Mouse (Mus musculus) embryonic facial prominence, embryonic 11.5 days (tissue): ENCODE results near the gene Musk. TPM values are rescaled to one million over a fixed set of nuclear protein-coding genes. Genes with fewer than 3 reads are reported as not detected.

Experiments
- ATAC-seq: fragments of 200-750 bp; cut with Nextera tagmentation; replicated peaks from 2 replicates; pipeline ENCODE4 v1.8.0; 2017; ENCODE audit warnings: low read depth; ENCODE audit not compliant: insufficient number of reproducible peaks, low FRiP score, low TSS enrichment
- DNase-seq: peaks from one replicate; pipeline ENCODE4 v3.0.0-alpha.2; 2015; ENCODE audit warnings: low spot score
- H3K27ac ChIP-seq: fragments of 300-500 bp; sonication (generic); replicated peaks from 2 replicates; pipeline ENCODE4 v1.5.1; 2014; ENCODE audit warnings: mild to moderate bottlenecking, low read depth, low read length, control low read depth
- H3K27me3 ChIP-seq: fragments of 300-500 bp; sonication (generic); 2 replicates; pipeline ENCODE4 v1.6.1; 2014; ENCODE audit warnings: mild to moderate bottlenecking, low read length, moderate library complexity, mixed read lengths; ENCODE audit not compliant: control insufficient read depth, insufficient read depth
- H3K36me3 ChIP-seq: fragments of 300-500 bp; sonication (generic); replicated peaks from 2 replicates; pipeline ENCODE4 v1.6.1; 2014; ENCODE audit warnings: low read depth, mild to moderate bottlenecking, low read length, moderate library complexity, mixed read lengths; ENCODE audit not compliant: control insufficient read depth, insufficient read depth
- H3K4me1 ChIP-seq: fragments of 300-500 bp; sonication (generic); 2 replicates; pipeline ENCODE4 v1.6.1; 2014; ENCODE audit warnings: low read length, mixed read lengths; ENCODE audit not compliant: control insufficient read depth, insufficient read depth
- H3K4me2 ChIP-seq: fragments of 300-500 bp; sonication (generic); 2 replicates; pipeline ENCODE4 v1.6.1; 2014; ENCODE audit warnings: low read depth, mild to moderate bottlenecking, control low read depth, low read length, moderate library complexity
- H3K4me3 ChIP-seq: fragments of 300-500 bp; sonication (generic); 2 replicates; pipeline ENCODE4 v1.5.1; 2014; ENCODE audit warnings: low read depth, low read length, control low read depth
- H3K9ac ChIP-seq: fragments of 300-500 bp; sonication (generic); replicated peaks from 2 replicates; pipeline ENCODE4 v1.6.1; 2014; ENCODE audit warnings: mild to moderate bottlenecking, control low read depth, low read length
- H3K9me3 ChIP-seq: fragments of 300-500 bp; sonication (generic); replicated peaks from 2 replicates; pipeline ENCODE4 v1.6.1; 2016; ENCODE audit warnings: mild to moderate bottlenecking, low read length, inconsistent platforms, mixed read lengths; ENCODE audit not compliant: control insufficient read depth
- WGBS: fragments of 180-500 bp; shearing (Covaris S2); extraction: QIAGEN DNeasy Blood & Tissue Kit; methylation state at CpG from one replicate; pipeline ENCODE4 v1.1.7; 2014; 5-methylcytosine and 5-hydroxymethylcytosine counted together
- polyA plus RNA-seq: library from polyadenylated mRNA; unstranded; fragments of >200 nt; fragmentation: Nextera tagmentation; extraction: Ambion mirVana; gene quantifications from 2 replicates; pipeline ENCODE4 v1.2.1, GENCODE M21; 2014

Gene Musk
- polyA plus RNA-seq, 1 experiment from 2014 or later = 1.2 TPM

- DNase-seq (no peak), ATAC-seq (no peak)
- Histone ChIP-seq H3K4me1 (no peaks in the 10 kb centered on the region), H3K9ac (no peak overlapping the region), H3K9me3 (no peaks in the 10 kb centered on the region), H3K36me3 (no peaks in the 10 kb centered on the region), H3K4me2 (no peak overlapping the region), H3K4me3 (no peak overlapping the region), H3K27me3 (no peaks in the 10 kb centered on the region), H3K27ac (no peak overlapping the region)
- WGBS = 94% methylated on average over 4 of the region's 4 CpGs
These were observed 93.4 kb downstream of the Musk start for GRCm38 (mm10) chr4:58379186-58379585.

GRCm38 (mm10) chr4:58400861-58401341, 115.1 kb downstream of the Musk start:
- H3K36me3 ChIP-seq = no peaks in the 10 kb centered on the region
- H3K9me3 ChIP-seq = no peaks in the 10 kb centered on the region
- H3K4me3 ChIP-seq = no peak overlapping the region
- H3K4me2 ChIP-seq = no peak overlapping the region
- DNase-seq (no peak), ATAC-seq (no peak)
- no peaks in the 10 kb centered on the region for H3K4me1 ChIP-seq
- H3K27ac ChIP-seq = no peak overlapping the region
- H3K9ac ChIP-seq = no peak overlapping the region
- no peaks in the 10 kb centered on the region for H3K27me3 ChIP-seq
- WGBS = 91% methylated on average over 12 of the region's 12 CpGs

- H3K9me3 ChIP-seq = no peaks in the 10 kb centered on the region
- no peaks in the 10 kb centered on the region for H3K27me3 ChIP-seq
- H3K9ac ChIP-seq = no peak overlapping the region
- 90% methylated on average over 4 of the region's 4 CpGs for WGBS
- DNase-seq (no peak), ATAC-seq (no peak)
- no peaks in the 10 kb centered on the region for H3K36me3 ChIP-seq
- no peaks in the 10 kb centered on the region for H3K4me1 ChIP-seq
- H3K27ac ChIP-seq = no peak overlapping the region
- H3K4me3 ChIP-seq = no peak overlapping the region
- H3K4me2 ChIP-seq = no peak overlapping the region
These were observed 116.3 kb downstream of the Musk start for GRCm38 (mm10) chr4:58401973-58402501.

GRCm38 (mm10) chr4:58413188-58414185, 127.7 kb downstream of the Musk start:
- H3K27ac ChIP-seq = no peak overlapping the region
- ATAC-seq = no peak
- no peak for DNase-seq
- H3K36me3 ChIP-seq = no peaks in the 10 kb centered on the region
- H3K4me1 ChIP-seq = no peaks in the 10 kb centered on the region
- H3K4me3 ChIP-seq = no peak overlapping the region
- H3K9me3 ChIP-seq = no peaks in the 10 kb centered on the region
- 75% methylated on average over 13 of the region's 13 CpGs for WGBS
- H3K27me3 ChIP-seq = no peaks in the 10 kb centered on the region
- no peak overlapping the region for H3K9ac ChIP-seq
- no peak overlapping the region for H3K4me2 ChIP-seq

- WGBS = 93% methylated on average over 3 of the region's 3 CpGs
- Histone ChIP-seq H3K4me2 (no peak overlapping the region), H3K36me3 (no peaks in the 10 kb centered on the region), H3K4me1 (no peaks in the 10 kb centered on the region), H3K9me3 (no peaks in the 10 kb centered on the region), H3K27me3 (no peaks in the 10 kb centered on the region), H3K27ac (no peak overlapping the region), H3K4me3 (no peak overlapping the region), H3K9ac (no peak overlapping the region)
- no peak for ATAC-seq
- DNase-seq = no peak
These were observed 129.8 kb downstream of the Musk start for GRCm38 (mm10) chr4:58415537-58415936.

GRCm38 (mm10) chr4:58417319-58417718, 131.6 kb downstream of the Musk start:
- no peak for ATAC-seq
- Histone ChIP-seq H3K4me3 (no peak overlapping the region), H3K9me3 (no peaks in the 10 kb centered on the region), H3K27ac (no peak overlapping the region), H3K36me3 (no peaks in the 10 kb centered on the region), H3K4me1 (no peaks in the 10 kb centered on the region), H3K4me2 (no peak overlapping the region), H3K9ac (no peak overlapping the region), H3K27me3 (no peaks in the 10 kb centered on the region)
- no peak for DNase-seq
- WGBS = 83% methylated on average over 4 of the region's 4 CpGs

- Histone ChIP-seq H3K4me1 (no peaks in the 10 kb centered on the region), H3K27ac (no peak overlapping the region), H3K4me2 (no peak overlapping the region), H3K4me3 (no peak overlapping the region), H3K9ac (no peak overlapping the region), H3K36me3 (no peaks in the 10 kb centered on the region), H3K9me3 (no peaks in the 10 kb centered on the region), H3K27me3 (no peaks in the 10 kb centered on the region)
- no peak for DNase-seq
- WGBS = 36% methylated on average over 5 of the region's 5 CpGs
- no peak for ATAC-seq
These were observed 133.5 kb downstream of the Musk start for GRCm38 (mm10) chr4:58419225-58419624.
